Mouse (Mus musculus): Measurements from ENCODE around the gene Sorcs2. TPM values are rescaled to one million over a fixed set of nuclear protein-coding genes. Genes with fewer than 3 reads are reported as not detected.

Sorcs2 gene
- polyA plus RNA-seq, 1 experiment from 2014 or later, result 11.1 TPM

GRCm38 (mm10) chr5:36139766-36140165 is 258.2 kb downstream of the Sorcs2 start:
- H3K4me3 ChIP-seq (ENCODE audit: low read depth, low read length), result no peak overlapping the region
- no peaks in the 10 kb centered on the region for H3K36me3 ChIP-seq (ENCODE audit: control insufficient read depth, insufficient read depth, low read length)
- no peaks in the 10 kb centered on the region for H3K9me3 ChIP-seq (ENCODE audit: control insufficient read depth, low read length)
- H3K27me3 ChIP-seq (ENCODE audit: control insufficient read depth, insufficient read depth, low read length), result no peaks in the 10 kb centered on the region
- no peak overlapping the region for H3K27ac ChIP-seq (ENCODE audit: low read depth, low read length)
- 84% methylated on average over 6 of the region's 6 CpGs for WGBS
- H3K4me1 ChIP-seq (ENCODE audit: control insufficient read depth, insufficient read depth, low read length), result no peaks in the 10 kb centered on the region
- no peak overlapping the region for H3K9ac ChIP-seq (replicated peaks; ENCODE audit: low read depth, low read length)
- no peak for ATAC-seq (ENCODE audit: low read depth)
- H3K4me2 ChIP-seq (ENCODE audit: low read depth, low read length), result no peak overlapping the region

GRCm38 (mm10) chr5:36135874-36136542 is 261.9 kb downstream of the Sorcs2 start:
- H3K27ac ChIP-seq (ENCODE audit: low read depth, low read length), result no peak overlapping the region
- no peak for ATAC-seq (ENCODE audit: low read depth)
- no peak overlapping the region for H3K4me3 ChIP-seq (ENCODE audit: low read depth, low read length)

GRCm38 (mm10) chr5:36134302-36134701 is 263.6 kb downstream of the Sorcs2 start:
- no peak overlapping the region for H3K9ac ChIP-seq (replicated peaks; ENCODE audit: low read depth, low read length)
- no peak overlapping the region for H3K27ac ChIP-seq (ENCODE audit: low read depth, low read length)
- no peak overlapping the region for H3K4me3 ChIP-seq (ENCODE audit: low read depth, low read length)
- no peak overlapping the region for H3K4me2 ChIP-seq (ENCODE audit: low read depth, low read length)
- no peaks in the 10 kb centered on the region for H3K27me3 ChIP-seq (ENCODE audit: control insufficient read depth, insufficient read depth, low read length)
- no peaks in the 10 kb centered on the region for H3K9me3 ChIP-seq (ENCODE audit: control insufficient read depth, low read length)
- ATAC-seq (ENCODE audit: low read depth), result no peak
- WGBS, result 86% methylated on average over 6 of the region's 6 CpGs
- H3K4me1 ChIP-seq (ENCODE audit: control insufficient read depth, insufficient read depth, low read length), result 0 out of 2 replicates have a peak, but pooled peaks cover 9% of the 10 kb centered on the region
- no peaks in the 10 kb centered on the region for H3K36me3 ChIP-seq (ENCODE audit: control insufficient read depth, insufficient read depth, low read length)

More at GRCm38 (mm10) chr5:36135874-36136542, 261.9 kb downstream of the Sorcs2 start:
- no peaks in the 10 kb centered on the region for H3K36me3 ChIP-seq (ENCODE audit: control insufficient read depth, insufficient read depth, low read length)
- no peak overlapping the region for H3K9ac ChIP-seq (replicated peaks; ENCODE audit: low read depth, low read length)
- no peaks in the 10 kb centered on the region for H3K9me3 ChIP-seq (ENCODE audit: control insufficient read depth, low read length)
- WGBS, result 85% methylated on average over 3 of the region's 3 CpGs
- H3K4me1 ChIP-seq (ENCODE audit: control insufficient read depth, insufficient read depth, low read length), result 0 out of 2 replicates have a peak, but pooled peaks cover 1% of the 10 kb centered on the region
- no peak overlapping the region for H3K4me2 ChIP-seq (ENCODE audit: low read depth, low read length)
- H3K27me3 ChIP-seq (ENCODE audit: control insufficient read depth, insufficient read depth, low read length), result no peaks in the 10 kb centered on the region

GRCm38 (mm10) chr5:36133893-36134292 is 264.0 kb downstream of the Sorcs2 start:
- no peak overlapping the region for H3K27ac ChIP-seq (ENCODE audit: low read depth, low read length)
- H3K9me3 ChIP-seq (ENCODE audit: control insufficient read depth, low read length), result no peaks in the 10 kb centered on the region
- H3K4me2 ChIP-seq (ENCODE audit: low read depth, low read length), result no peak overlapping the region
- no peak overlapping the region for H3K9ac ChIP-seq (replicated peaks; ENCODE audit: low read depth, low read length)
- H3K27me3 ChIP-seq (ENCODE audit: control insufficient read depth, insufficient read depth, low read length), result no peaks in the 10 kb centered on the region
- H3K4me1 ChIP-seq (ENCODE audit: control insufficient read depth, insufficient read depth, low read length), result 0 out of 2 replicates have a peak, but pooled peaks cover 12% of the 10 kb centered on the region
- WGBS, result 83% methylated on average over 2 of the region's 2 CpGs
- no peak overlapping the region for H3K4me3 ChIP-seq (ENCODE audit: low read depth, low read length)
- H3K36me3 ChIP-seq (ENCODE audit: control insufficient read depth, insufficient read depth, low read length), result no peaks in the 10 kb centered on the region
- no peak for ATAC-seq (ENCODE audit: low read depth)

- 30% methylated on average over 8 of the region's 8 CpGs for WGBS
- H3K36me3 ChIP-seq (ENCODE audit: control insufficient read depth, insufficient read depth, low read length), result no peaks in the 10 kb centered on the region
- no peaks in the 10 kb centered on the region for H3K27me3 ChIP-seq (ENCODE audit: control insufficient read depth, insufficient read depth, low read length)
- H3K27ac ChIP-seq (ENCODE audit: low read depth, low read length), result peak overlapping the region; percentile 44; the same call in 1 of the 2 replicates
- H3K4me2 ChIP-seq (ENCODE audit: low read depth, low read length), result no peak overlapping the region
- H3K4me1 ChIP-seq (ENCODE audit: control insufficient read depth, insufficient read depth, low read length), result 0 out of 2 replicates have a peak, but pooled peaks cover 12% of the 10 kb centered on the region
- no peaks in the 10 kb centered on the region for H3K9me3 ChIP-seq (ENCODE audit: control insufficient read depth, low read length)
- no peak overlapping the region for H3K4me3 ChIP-seq (ENCODE audit: low read depth, low read length)
- ATAC-seq (ENCODE audit: low read depth), result peak; percentile 77
- H3K9ac ChIP-seq (replicated peaks; ENCODE audit: low read depth, low read length), result no peak overlapping the region
These were observed 267.4 kb downstream of the Sorcs2 start for GRCm38 (mm10) chr5:36130393-36131011.

- Histone ChIP-seq H3K4me2 (ENCODE audit: low read depth, low read length) (no peak overlapping the region), H3K9ac (replicated peaks; ENCODE audit: low read depth, low read length) (no peak overlapping the region), H3K36me3 (ENCODE audit: control insufficient read depth, insufficient read depth, low read length) (no peaks in the 10 kb centered on the region), H3K27me3 (ENCODE audit: control insufficient read depth, insufficient read depth, low read length) (no peaks in the 10 kb centered on the region), H3K9me3 (ENCODE audit: control insufficient read depth, low read length) (no peaks in the 10 kb centered on the region), H3K4me1 (ENCODE audit: control insufficient read depth, insufficient read depth, low read length) (0 out of 2 replicates have a peak, but pooled peaks cover 12% of the 10 kb centered on the region), H3K27ac (ENCODE audit: low read depth, low read length) (no peak overlapping the region), H3K4me3 (ENCODE audit: low read depth, low read length) (no peak overlapping the region)
- WGBS, result 65% methylated on average over 2 of the region's 2 CpGs
- no peak for ATAC-seq (ENCODE audit: low read depth)
These were observed 268.3 kb downstream of the Sorcs2 start for GRCm38 (mm10) chr5:36129661-36130060.

- WGBS, result 67% methylated on average over 3 of the region's 3 CpGs
- no peak for ATAC-seq (ENCODE audit: low read depth)
- H3K27me3 ChIP-seq (ENCODE audit: control insufficient read depth, insufficient read depth, low read length), result no peaks in the 10 kb centered on the region
- no peak overlapping the region for H3K27ac ChIP-seq (ENCODE audit: low read depth, low read length)
- H3K4me2 ChIP-seq (ENCODE audit: low read depth, low read length), result no peak overlapping the region
- H3K36me3 ChIP-seq (ENCODE audit: control insufficient read depth, insufficient read depth, low read length), result no peaks in the 10 kb centered on the region
- H3K4me1 ChIP-seq (ENCODE audit: control insufficient read depth, insufficient read depth, low read length), result 0 out of 2 replicates have a peak, but pooled peaks cover 12% of the 10 kb centered on the region
- H3K9me3 ChIP-seq (ENCODE audit: control insufficient read depth, low read length), result no peaks in the 10 kb centered on the region
- no peak overlapping the region for H3K4me3 ChIP-seq (ENCODE audit: low read depth, low read length)
- H3K9ac ChIP-seq (replicated peaks; ENCODE audit: low read depth, low read length), result no peak overlapping the region
These were observed 269.4 kb downstream of the Sorcs2 start for GRCm38 (mm10) chr5:36128513-36128912.

- WGBS, result 71% methylated on average over 6 of the region's 6 CpGs
- 0 out of 2 replicates have a peak, but pooled peaks cover 3% of the 10 kb centered on the region for H3K4me1 ChIP-seq (ENCODE audit: control insufficient read depth, insufficient read depth, low read length)
- ATAC-seq (ENCODE audit: low read depth), result no peak
- no peak overlapping the region for H3K27ac ChIP-seq (ENCODE audit: low read depth, low read length)
- no peak overlapping the region for H3K9ac ChIP-seq (replicated peaks; ENCODE audit: low read depth, low read length)
- H3K4me2 ChIP-seq (ENCODE audit: low read depth, low read length), result no peak overlapping the region
- H3K4me3 ChIP-seq (ENCODE audit: low read depth, low read length), result no peak overlapping the region
- no peaks in the 10 kb centered on the region for H3K36me3 ChIP-seq (ENCODE audit: control insufficient read depth, insufficient read depth, low read length)
- H3K9me3 ChIP-seq (ENCODE audit: control insufficient read depth, low read length), result no peaks in the 10 kb centered on the region
- H3K27me3 ChIP-seq (ENCODE audit: control insufficient read depth, insufficient read depth, low read length), result no peaks in the 10 kb centered on the region
These were observed 272.9 kb downstream of the Sorcs2 start for GRCm38 (mm10) chr5:36124993-36125392.

- Histone ChIP-seq H3K27me3 (ENCODE audit: control insufficient read depth, insufficient read depth, low read length) (no peaks in the 10 kb centered on the region), H3K4me1 (ENCODE audit: control insufficient read depth, insufficient read depth, low read length) (peaks cover 4% of the 10 kb centered on the region), H3K9me3 (ENCODE audit: control insufficient read depth, low read length) (no peaks in the 10 kb centered on the region), H3K9ac (replicated peaks; ENCODE audit: low read depth, low read length) (no peak overlapping the region), H3K4me3 (ENCODE audit: low read depth, low read length) (no peak overlapping the region), H3K36me3 (ENCODE audit: control insufficient read depth, insufficient read depth, low read length) (no peaks in the 10 kb centered on the region), H3K4me2 (ENCODE audit: low read depth, low read length) (no peak overlapping the region), H3K27ac (ENCODE audit: low read depth, low read length) (no peak overlapping the region)
- no peak for ATAC-seq (ENCODE audit: low read depth)
- 69% methylated on average over 10 of the region's 10 CpGs for WGBS
These were observed 275.0 kb downstream of the Sorcs2 start for GRCm38 (mm10) chr5:36122987-36123386.
